Mouse (Mus musculus): ENCODE data around the gene Methig1.
"Not testable (repeated sequence)": the region's sequence is repeated elsewhere in the genome, so short reads cannot be mapped to it uniquely, and the experiment has no call there.

The Methig1 gene

DNA sequence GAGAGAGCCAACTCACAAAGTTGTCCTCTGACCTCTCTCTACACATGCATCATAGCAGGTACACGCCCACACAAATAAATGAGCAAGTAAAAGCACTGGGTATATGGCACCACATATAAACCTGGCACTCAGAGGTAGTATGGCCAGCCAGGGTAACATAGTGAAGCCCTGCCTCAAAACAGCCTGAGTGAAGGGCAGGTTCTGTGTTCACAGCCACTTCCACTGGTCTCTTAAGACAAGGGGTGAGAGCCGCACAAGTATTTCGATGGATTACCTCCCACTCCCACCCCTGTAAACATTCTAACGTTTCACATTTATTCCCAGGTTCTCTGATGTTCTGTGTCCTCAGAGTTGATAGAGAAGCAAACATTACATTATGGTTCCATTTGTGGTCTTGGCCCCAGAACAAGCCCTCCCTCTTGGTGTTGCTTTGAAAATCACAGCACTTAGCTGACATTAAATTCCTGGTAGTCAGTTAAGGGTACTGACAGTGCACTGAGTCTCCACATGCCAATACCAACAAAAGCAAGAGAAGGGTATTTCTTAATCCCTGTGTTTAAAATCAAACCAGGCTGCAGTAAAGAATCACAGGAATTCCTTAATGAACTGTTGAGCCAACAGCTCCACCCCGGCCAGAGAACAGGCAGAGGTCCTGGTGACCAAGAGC is 11.5 kb upstream of the Methig1 start:
- DNase-seq = peak; percentile 22 to 44

DNA sequence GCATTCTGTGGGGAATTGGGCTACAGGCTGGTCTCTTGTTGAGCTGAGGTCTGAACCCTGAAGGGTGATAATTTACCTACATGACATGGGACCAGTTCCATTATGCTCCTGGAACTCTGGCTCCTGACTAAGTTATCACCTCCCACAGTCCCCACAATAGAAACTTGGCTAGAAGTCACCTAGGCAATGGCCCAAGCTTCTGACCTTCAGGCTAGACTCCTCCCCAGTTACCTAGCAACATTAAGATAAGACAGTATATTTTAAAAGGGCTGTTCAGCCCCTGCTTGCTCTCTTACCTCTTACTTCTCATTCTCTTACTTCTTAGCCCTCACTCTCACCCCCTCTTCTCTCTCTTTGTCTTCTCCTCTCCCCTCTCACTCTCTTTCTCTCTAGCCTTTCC is 7.5 kb upstream of the Methig1 start:
- no peak for DNase-seq

GRCm38 (mm10) chr15:100346761-100347160 is 6.2 kb upstream of the Methig1 start:
- DNase-seq = no peak

DNA sequence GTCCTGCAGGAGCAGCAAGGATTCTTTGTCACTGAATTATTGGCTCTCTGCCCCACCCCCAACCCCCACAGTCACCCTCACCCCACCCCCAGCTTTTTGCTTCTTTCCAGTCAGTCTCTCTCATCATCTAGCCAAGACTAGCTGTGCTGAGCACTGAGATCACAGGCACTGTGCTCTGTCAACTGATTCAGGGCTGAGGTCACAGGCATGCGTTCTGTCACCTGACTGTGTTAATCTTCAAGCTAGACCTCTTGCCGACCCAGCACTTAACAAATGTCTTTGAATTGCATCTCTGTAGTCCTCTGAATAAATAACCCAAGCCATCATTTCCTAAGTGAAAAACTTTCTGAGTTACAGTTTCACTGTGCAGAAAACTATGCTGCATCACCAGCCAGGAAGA is 3.5 kb upstream of the Methig1 start:
- no peak for DNase-seq

DNA sequence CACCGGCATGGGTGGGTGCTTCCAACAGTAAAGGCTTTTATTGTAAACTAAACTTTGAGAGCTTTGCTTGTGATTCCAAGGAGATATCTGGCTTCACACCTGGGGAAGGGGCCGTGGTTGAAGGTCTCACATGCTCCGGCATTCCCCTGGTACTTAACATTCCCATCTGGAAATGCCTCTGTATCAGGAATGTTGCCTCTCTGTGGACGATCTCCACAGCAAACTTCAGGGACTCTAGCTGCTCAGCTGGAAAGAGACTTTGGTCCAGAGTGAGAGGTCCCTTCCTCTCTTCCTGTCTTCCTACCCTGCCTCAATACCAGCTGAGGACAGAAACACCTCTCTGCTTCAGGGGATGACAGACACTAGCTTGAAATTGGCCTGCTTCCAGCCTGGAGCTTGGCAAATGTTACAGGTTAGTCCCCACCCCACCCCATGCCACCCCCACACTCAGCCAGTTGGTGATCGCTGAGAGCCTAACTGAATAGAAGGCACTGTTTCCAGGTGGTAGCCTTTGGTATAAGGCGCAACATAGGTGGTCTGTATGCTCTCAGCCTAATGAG is 1.4 kb upstream of the Methig1 start:
- no peak for DNase-seq

GRCm38 (mm10) chr15:100353399-100353798 is 450 bp downstream of the Methig1 start:
- DNase-seq = not testable (repeated sequence)

DNA sequence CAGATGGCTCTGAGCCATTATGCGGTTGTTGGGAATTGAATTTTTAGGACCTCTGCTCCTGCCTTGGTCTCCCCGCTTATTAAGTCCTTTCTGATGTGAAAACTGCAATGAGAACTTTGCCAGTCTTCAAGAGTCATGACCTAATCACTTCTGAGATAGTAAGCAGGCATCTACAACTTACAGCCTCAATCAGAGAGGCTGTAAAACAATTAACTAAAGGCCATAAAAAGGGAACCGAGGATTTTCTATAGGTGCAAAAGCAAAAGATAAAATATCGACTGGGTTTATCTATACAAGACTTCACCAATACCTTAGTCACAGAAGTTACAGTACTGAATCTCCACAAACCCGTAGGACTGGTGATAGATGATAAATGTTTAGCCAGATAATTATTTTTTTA is 2.9 kb downstream of the Methig1 start:
- DNase-seq = no peak

GRCm38 (mm10) chr15:100364242-100364641 is 11.3 kb downstream of the Methig1 start, which contains the start of gene Higd1c:
TSS of gene Higd1c (plus strand) at chr15:100364542.
- no peak for DNase-seq

- not testable (repeated sequence) for DNase-seq
Observed at GRCm38 (mm10) chr15:100365967-100366366, 13.0 kb downstream of the Methig1 start.

DNA sequence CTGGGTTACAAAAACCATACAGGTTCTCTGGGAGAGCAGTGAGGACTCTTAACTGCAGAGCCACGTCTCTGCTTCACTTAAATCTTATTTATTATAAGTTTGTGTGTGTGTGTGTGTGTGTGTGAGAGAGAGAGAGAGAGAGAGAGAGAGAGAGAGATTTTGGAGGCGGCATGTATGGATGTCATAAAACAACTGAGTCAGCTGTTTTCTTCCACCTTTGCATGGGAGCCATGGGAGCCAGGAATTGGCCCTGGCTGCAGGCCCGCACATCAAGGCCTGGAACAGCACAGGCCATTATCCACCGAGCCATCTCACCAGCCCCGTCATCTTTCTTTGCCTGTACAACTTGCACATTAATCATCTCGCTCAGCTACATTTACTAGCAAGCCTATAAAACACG is 14.2 kb downstream of the Methig1 start:
- DNase-seq = no peak

DNA sequence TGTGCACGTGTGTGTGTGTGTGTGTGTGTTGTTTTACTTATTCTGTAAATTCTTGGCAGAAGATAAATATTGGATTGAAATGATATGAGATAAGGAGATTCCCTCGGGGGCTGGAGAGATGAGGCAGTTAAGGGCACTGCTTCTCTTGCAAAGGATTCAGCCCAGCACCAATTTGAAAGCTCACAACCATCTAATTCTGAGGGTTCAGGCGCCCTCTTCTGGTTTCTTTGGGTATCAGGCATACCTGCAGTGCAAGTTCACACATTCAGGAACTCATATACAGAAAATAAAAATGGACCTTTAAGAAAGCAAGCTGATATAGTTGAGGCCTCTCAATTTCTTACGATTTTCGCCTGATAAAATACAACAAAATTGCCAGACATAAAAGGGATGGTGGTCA is 22.1 kb downstream of the Methig1 start:
- peak; percentile 37 to 73 for DNase-seq

DNA sequence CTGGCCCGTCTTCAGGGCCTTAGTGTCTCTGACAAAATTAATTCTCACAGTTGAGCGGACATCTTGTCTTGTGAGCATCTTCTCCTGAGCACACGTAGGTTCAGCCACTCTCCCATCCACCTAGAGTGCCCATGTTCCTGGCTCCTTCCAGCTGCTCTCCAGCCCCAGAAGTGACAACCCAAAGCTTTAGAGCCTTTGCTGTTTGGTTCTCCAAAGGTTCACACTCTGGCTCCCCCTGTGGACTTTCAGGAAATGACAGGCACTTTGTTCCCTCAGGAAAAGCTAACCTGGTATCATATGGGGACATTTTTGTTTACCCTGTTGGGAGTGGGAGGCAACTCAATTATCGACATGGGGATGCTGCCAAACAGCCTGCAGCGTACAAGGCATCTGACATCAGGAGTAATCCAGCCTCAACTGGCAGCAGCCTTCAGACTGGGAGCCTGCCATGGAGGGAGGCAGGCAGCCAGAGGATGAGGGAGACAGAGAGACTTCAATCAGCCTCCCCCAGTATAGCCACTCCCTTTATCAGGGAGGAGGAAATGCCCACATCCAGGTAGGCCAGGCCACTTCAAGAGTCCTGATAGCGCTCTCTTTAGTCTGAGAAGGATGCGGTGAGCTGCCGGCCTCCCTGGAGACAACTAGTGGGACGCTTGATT is 25.0 kb downstream of the Methig1 start:
- DNase-seq = not testable (repeated sequence)

DNA sequence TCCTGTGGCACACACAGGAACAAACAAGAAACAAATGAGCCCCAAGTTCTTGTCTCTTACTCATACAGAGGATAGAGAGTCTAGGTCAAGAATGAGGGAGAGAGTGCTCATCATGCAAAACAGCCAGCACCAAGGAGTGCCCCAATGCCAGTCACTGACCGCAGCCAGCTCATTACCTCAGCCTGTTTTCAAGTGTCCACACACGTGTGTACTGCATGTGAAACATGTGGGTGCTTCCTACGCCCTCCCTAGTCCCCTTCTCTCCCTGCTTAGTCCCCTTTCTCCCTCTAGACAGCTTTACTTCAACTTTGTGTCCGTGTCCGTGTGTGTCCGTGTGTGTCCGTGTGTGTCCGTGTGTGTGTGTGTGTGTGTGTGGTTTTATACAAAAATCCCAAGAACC is 26.7 kb downstream of the Methig1 start:
- DNase-seq = no peak

DNA sequence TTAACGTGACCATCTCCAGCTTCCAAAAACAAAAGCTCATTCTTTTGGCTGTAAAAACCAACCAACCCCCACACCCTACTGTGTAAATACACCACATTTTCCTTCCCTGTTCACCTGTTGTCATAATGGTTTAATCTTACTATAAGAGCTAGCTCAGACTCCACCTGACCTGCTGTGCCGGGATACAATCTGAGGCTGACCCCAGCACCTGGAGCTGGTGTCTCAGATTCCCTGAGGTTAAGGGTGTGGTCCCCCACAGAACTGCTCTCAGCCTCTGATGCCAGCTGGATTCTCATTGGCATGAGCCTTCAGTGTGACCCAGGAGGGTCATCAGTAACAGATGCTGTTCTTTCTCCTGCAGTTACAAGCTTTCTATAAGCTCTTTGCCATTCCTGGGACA is 27.2 kb downstream of the Methig1 start:
- DNase-seq = no peak

- no peak for DNase-seq
Observed at GRCm38 (mm10) chr15:100385705-100386104, 32.8 kb downstream of the Methig1 start.

DNA sequence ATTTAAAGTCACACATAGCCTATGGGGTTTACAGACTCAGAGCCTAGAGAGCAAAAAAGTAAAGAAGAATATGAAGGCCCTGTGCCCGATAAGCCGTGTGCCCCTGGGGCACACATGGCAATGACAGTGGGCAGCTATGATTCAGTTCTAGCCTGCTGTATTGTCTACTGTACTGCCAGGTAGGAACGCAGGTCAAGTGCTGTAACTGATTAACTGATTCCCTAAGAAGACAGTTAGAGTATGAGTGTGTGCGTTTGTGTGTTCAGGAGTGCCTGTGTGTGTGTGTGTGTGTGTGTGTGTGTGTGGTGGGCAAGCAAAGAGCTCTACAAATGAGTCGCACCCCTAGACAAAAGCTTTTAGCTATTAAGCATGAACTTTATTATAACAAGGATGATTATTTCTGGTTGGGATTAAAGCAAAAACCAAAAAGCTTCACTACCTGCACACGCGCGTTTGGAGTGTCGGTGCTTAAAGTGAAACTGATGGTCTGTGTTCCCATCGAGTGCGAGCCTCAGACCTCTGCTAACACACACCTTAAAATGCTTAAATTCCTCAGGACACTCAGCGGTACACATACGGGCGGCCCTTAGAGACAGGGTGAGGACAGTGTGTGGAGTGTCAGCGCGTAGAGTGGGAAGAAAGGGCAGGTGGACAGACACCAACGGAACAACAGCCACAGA is 34.7 kb downstream of the Methig1 start:
- peak; percentile 8 to 49 for DNase-seq

DNA sequence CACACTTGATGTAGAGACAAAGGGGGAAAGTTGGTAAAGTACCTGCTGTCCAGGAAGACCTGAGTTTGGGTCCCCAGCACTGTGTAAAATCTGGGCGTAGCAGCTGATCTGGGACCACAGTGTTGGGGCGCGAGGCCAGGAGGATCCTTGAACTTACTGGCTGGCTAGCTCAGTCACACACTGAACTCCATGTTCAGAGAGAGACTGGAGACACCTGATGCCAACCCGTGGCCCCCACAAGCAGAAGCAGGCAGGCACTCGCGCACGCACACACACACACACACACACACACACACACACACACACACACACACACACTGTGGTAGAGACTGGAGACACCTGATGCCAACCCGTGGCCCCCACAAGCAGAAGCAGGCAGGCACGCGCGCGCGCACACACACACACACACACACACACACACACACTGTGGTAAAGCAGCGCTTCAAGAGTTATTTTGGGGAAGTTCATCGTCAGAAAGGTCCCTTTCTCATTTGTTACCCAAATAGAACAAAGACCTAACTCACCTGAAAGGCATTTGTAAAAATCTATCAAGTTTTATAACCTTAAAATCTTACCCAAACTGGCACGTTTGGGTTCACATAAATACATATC is 35.4 kb downstream of the Methig1 start:
- peak; percentile 15 to 32 for DNase-seq

GRCm38 (mm10) chr15:100388886-100389285 is 35.9 kb downstream of the Methig1 start:
- DNase-seq = no peak

DNA sequence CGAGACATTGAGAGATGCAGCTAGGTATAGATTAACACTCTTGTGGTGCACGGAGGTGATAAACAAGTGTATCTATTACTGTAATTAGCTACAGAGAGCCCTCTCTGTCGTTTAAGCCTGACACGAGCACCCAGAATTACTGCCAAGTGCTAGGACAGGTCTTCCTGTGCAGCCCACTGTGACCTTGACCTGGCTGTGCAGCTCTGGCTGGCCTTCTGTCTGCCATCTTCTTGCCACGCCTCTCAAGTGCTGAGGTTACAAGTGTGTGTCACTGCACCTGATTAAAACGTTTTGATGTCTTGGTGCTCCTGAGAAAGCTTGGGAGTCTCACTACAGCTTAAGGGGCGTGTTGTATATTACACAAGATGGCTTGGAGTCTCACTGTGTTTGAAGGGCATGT is 38.1 kb downstream of the Methig1 start:
- no peak for DNase-seq

- DNase-seq = no peak
Observed at GRCm38 (mm10) chr15:100391599-100391998, 38.6 kb downstream of the Methig1 start.

DNA sequence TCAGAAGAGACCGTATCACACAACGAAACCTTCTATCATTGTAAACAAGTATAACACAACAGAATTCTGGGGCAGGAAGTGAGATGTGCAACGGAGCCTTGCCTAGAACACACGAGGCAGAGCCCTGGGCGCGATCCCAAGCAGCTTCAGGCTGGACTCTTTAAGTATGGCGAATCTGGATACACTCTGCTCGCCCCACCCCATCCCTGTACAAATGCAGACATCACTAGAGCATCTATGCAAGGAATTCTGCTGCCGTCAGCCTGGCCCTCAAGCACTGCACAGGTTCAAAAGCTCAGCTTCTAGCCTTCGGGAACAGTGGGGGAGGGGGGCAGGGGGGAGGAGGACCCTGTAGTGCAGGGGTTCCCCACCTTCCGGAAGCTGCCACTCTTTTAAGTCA is 40.1 kb downstream of the Methig1 start:
- no peak for DNase-seq

DNA sequence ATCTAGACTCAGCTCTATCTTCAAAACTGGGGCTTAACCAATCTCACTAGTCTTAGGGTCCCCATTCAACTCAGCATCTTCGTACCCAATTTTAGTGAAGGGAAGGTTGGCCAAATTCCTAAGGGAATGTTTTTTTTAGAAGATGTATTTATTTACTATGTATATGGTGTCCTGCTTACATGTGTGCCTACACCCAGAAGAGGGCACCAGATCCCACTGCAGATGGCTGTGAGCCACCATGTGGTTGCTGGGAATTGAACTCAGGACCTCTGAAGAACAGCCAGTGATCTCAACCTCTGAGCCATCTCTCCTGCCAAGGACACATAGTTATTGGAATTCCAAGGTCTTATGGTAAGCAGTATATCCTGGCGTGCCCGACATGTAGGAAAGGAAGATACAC is 42.6 kb downstream of the Methig1 start:
- DNase-seq = no peak

- DNase-seq = no peak
Observed at GRCm38 (mm10) chr15:100400592-100401250, 47.8 kb downstream of the Methig1 start.

Measured in lung, postnatal 4 days (tissue).